Mouse (Mus musculus) CH12F3 (cell line): ENCODE measurements around the gene Ppp1r9b.

Experiments
- in situ Hi-C: fragments of 300-500 bp; cut with MboI; formaldehyde crosslinking; loops from 2 replicates; pipeline ENCODE4 v1.14.3; 2020; ENCODE audit warnings: low sequenced_read_pairs

Ppp1r9b gene

GRCm38 (mm10) chr11:95012487-95012886, 21.7 kb downstream of the Ppp1r9b start:
- in situ Hi-C loops = no loop called here

- in situ Hi-C loops = no loop called here
Observed at GRCm38 (mm10) chr11:95015484-95015883, 24.6 kb downstream of the Ppp1r9b start.

- in situ Hi-C loops = no loop called here
Observed at GRCm38 (mm10) chr11:95022237-95022992, 31.6 kb downstream of the Ppp1r9b start.

- in situ Hi-C loops = no loop called here
Observed at GRCm38 (mm10) chr11:95023481-95023880, 32.6 kb downstream of the Ppp1r9b start.

DNA sequence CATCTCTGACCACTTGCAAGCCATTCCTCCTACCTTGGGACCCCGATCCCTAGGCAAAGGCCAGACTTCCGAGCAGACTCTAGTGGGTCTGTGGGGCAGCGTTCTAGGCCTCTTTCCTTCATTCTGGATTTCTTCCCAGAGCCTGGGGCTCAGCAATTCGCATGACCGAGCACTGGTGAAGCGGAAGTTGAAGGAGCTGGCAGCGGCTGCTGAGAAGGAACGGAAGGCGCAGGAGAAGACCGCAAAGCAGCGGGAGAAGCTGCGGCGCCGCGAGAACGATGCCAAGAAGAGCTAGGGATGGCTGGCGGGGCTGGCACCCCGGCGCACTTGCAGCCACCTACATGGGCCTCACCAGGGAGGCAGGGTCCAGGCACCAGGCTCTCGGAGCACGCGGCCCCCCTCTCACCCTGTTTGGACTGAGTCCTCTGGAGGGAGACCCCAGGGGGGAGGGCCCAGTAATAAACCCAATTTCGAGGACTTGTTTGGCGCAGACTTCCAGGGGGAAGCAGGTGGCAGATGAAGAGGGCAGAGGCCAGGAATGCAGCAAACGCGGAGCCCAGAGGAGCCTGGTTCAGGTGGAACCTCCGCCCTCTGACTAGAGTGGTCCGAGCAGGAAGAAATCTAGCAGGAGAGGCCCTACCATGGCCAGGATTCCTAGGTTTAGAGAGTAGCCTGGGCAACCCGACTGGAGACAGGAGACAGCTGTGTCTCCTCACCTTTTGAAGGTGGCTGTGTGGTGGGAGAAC, 33.8 kb downstream of the Ppp1r9b start:
- in situ Hi-C loops = no loop called here

- in situ Hi-C loops = no loop called here
Observed at GRCm38 (mm10) chr11:95025227-95026012, 34.6 kb downstream of the Ppp1r9b start.

DNA sequence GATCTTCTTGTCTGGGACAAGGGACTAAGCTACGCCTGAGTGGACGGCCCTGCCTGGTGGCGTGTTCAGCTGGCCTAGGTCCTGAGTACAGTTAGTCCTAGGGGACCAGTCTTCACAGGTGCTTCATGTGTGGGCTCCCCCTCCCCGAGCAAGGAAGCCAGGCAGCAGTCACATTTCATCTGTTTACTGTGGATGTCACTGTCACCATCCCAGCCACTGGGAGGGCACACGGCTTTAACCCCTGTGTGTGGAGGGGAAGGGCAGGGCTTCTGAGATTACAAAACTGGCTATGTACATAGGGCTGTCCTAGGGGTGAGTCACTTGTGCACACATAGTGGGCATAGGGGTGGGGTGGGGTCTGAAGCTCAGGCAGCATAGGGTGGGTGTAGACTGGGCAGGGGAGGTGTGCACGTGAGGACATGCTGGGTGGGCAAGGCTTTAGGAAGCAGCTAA, 35.3 kb downstream of the Ppp1r9b start:
- in situ Hi-C loops = no loop called here

- in situ Hi-C loops = no loop called here
Observed at GRCm38 (mm10) chr11:95026849-95027248, 36.0 kb downstream of the Ppp1r9b start.

DNA sequence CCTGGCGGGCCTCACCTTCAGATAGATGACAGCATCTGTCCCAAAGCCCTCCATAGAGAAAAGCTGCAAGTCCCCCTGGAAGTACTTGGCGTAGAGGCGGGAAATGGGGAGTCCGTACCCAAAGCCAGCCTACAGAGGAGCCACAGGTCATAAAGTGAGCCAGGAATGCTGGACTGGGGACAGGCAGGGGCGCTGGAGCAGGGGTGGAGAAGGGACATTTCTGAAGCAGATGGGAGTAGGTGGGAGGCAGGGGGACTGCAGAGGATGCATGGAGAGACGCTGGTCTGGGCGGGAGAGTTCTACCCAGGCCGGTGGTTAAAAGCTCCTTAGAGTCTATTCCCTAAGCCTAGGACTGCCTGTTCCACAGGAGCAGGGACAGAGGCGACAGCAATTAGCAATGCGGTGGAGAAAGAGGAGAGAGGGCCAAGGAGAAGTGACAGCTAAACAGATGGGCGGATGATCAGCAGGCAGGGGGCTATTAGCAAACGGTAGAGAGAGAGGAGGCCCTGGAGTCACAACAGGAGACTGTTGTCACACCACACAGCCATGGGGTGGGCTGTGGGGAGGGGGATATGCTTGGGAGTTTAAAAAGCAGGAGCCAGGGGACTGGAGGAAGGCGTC, 37.1 kb downstream of the Ppp1r9b start:
- in situ Hi-C loops = no loop called here

GRCm38 (mm10) chr11:95032945-95033344, 42.1 kb downstream of the Ppp1r9b start:
- in situ Hi-C loops = no loop called here

- in situ Hi-C loops = no loop called here
Observed at GRCm38 (mm10) chr11:95033617-95034016, 42.8 kb downstream of the Ppp1r9b start.

DNA sequence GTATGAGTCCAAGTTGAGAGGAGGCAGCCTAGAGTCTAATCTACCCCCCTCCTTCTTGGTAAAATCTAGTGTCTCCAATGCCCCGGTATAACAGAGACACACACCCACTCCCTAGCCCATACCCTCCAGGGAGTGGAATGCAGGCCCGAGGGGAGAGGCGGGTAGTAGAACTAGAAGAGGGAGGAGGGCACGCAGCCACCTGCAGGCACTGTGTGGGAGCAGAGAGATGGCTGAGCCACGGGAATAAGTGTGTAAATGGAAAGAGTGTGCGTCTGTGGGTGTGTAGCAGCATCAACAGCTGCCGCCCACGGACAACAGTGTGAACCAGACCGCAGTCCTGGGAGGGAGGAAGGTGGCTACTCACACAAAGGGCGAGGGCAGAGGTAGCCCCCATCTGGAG, 44.1 kb downstream of the Ppp1r9b start:
- in situ Hi-C loops = no loop called here

GRCm38 (mm10) chr11:95036521-95036920, 45.7 kb downstream of the Ppp1r9b start:
- in situ Hi-C loops = no loop called here

DNA sequence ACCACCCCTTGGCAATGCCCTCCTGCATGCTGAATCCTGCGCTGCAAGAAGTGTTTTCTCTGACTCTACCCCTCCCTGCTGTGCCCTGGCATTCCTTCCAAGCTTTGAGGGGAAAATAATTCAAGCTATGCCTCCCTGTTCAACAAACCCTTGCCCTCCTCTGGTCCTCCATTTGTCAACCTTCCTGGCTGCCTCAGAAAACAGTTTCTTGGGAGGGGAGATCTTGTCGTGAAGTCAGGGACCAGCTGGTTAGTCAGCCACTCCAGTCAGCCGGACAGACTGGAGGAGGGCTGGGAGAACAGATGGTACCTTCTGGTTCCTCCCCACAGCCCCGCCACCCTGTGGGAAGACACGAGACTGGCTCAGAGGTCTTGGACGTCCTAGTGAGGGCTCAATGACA, 46.5 kb downstream of the Ppp1r9b start:
- in situ Hi-C loops = no loop called here

- in situ Hi-C loops = no loop called here
Observed at GRCm38 (mm10) chr11:95038156-95038817, 47.5 kb downstream of the Ppp1r9b start.

DNA sequence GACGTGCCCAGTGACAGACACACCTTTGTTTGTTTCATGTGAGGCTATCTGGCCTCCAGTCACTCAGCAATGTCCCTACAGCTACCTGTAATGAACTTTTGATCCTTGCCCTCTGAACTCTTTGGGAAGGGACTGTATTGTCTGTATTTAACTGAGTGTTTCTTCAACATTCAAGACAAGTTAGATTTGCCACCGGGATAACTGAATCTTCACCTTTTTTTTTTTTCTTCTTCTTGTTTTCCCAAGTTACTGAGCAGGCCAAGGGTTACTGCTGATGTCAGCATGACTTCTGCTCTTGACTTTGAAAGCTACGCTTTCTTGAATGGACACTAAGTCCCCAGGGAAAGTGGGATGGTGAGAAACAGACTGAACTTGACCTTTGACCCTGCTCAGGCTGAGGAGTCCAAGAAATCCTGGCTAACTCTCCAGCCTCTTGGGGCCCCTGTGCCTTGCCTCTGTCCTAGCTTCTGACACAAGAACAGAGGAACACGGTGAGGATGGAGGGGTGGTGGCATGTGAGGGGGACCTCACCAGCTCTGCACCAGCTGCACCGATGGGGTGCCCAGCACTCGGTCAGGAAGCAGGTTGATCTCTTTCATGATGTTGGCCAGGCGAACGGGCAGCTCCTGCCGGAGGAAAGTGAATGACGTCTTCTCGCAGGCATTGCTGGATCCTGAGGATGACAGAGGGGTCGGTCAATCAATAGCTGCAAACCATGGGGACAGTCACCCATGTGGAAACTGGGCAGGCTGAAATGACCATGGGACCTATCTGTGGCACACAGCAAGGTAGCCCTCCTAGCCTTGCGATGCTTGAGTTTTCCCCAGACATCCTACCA, 48.2 kb downstream of the Ppp1r9b start:
- in situ Hi-C loops = no loop called here

- in situ Hi-C loops = no loop called here
Observed at GRCm38 (mm10) chr11:95039766-95040165, 48.9 kb downstream of the Ppp1r9b start.

DNA sequence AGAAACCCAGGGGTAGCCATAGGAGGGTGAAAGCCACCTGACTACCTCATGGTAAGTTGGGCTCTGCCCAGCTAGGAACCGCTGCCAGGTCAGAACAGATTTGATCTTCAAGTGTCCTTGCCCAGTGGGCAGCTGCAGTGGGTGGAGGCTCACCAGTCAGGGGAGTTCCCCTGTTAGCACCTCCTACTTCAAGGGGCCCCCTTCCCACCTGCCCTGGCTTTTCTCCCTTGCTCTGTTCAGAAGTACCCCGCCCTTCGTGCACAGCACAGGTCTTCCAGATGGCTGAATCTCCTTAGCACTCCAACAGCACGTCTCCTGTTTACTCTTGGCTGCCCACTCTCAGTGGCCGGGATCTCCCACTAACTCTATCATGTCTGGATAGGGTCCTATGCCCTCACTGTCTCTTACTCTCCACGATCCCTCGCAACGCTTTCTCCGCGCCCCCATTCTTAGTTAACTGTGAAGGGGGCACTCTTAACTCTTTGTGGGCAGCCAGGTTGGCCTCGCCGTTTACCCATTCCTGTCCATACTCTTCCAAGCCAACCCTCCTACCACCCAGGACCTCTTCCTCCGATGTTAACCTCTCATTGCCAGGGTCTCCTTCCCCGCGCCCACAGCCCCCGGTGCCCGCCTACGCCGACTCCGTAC, 49.8 kb downstream of the Ppp1r9b start:
- in situ Hi-C loops = no loop called here

DNA sequence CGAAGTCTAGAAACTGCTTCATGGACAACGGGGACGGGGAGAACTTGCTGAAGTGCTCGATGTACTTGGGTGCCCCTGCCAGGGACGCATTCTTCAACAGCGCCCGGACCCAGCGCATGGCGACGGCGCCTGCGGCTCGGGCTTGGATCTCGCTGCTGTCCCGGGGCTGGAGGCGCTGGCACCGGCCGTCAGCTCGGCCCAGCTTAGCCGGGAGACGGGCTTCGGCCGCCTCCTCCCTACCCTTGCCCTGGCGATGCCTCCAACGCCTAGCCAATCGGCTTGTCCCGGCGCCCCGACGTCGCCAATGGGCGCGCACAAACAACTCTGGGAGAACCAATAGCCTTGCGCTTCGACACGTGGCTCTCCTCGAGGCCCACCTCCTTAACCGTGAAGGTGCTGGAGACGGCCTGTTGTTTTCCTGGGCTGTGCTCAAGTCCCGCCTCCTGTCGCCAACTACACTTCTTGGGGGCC, 50.3 kb downstream of the Ppp1r9b start, which contains the start of gene Pdk2:
Gene Pdk2 (minus strand): TSS at position 216 of the 471 bp plus-strand sequence.
- in situ Hi-C loops = no loop called here
